Mouse (Mus musculus) forebrain, embryonic 10.5 days (tissue): ENCODE measurements around the gene Tph2. TPM values are rescaled to one million over a fixed set of nuclear protein-coding genes. Genes with fewer than 3 reads are reported as not detected.

Experiments used
- DNase-seq: peaks from one replicate; pipeline ENCODE4 v3.0.0-alpha.2; 2017; ENCODE audit warnings: low spot score; ENCODE audit errors: extremely low spot score
- H3K27ac ChIP-seq: fragments of 300-500 bp; sonication (generic); 2 replicates; pipeline ENCODE4 v1.5.1; 2016; ENCODE audit warnings: mild to moderate bottlenecking
- H3K27me3 ChIP-seq: fragments of 300-500 bp; sonication (generic); 2 replicates; pipeline ENCODE4 v1.6.1; 2016; ENCODE audit warnings: mild to moderate bottlenecking; ENCODE audit not compliant: poor library complexity, severe bottlenecking
- H3K36me3 ChIP-seq: fragments of 300-500 bp; sonication (generic); replicated peaks from 2 replicates; pipeline ENCODE4 v1.6.1; 2016; ENCODE audit warnings: mild to moderate bottlenecking, moderate library complexity
- H3K4me1 ChIP-seq: fragments of 300-500 bp; sonication (generic); 2 replicates; pipeline ENCODE4 v1.6.1; 2016
- H3K4me3 ChIP-seq: fragments of 300-500 bp; sonication (generic); 2 replicates; pipeline ENCODE4 v1.5.1; 2016; ENCODE audit warnings: mild to moderate bottlenecking, moderate library complexity
- H3K9me3 ChIP-seq: fragments of 300-500 bp; sonication (generic); 2 replicates; pipeline ENCODE4 v1.6.1; 2016; ENCODE audit warnings: mild to moderate bottlenecking, moderate library complexity
- WGBS: fragments of 180-500 bp; shearing (Covaris S2); methylation state at CpG from one replicate; pipeline ENCODE4 v1.1.7; 2016; 5-methylcytosine and 5-hydroxymethylcytosine counted together
- polyA plus RNA-seq: library from polyadenylated mRNA; unstranded; fragments of >200 nt; fragmentation: Nextera tagmentation; extraction: Ambion mirVana; gene quantifications from 2 replicates; pipeline ENCODE4 v1.2.1, GENCODE M21; 2016

The Tph2 gene
- polyA plus RNA-seq, 1 experiment from 2014 or later, result not detected

DNA sequence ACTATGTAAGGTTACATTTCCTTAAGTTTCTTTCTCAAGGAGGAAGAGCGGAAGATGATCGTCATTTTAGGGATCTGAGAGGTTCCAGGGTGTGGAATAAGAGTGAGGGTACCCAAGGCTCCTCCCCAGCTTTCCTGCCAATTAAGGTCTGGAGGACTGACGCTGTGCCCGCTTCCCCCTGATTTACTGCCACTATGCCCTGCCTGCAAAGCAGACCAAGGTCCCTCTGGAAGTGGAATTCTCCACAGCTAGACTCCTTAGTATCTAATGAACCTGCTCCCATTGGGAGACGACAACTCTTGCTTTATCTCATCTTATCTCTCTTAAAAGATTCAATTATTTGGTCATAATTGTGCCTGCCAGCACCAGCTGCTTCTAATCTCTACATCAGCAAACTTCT lies 59.8 kb downstream of the Tph2 start:
- H3K4me3 ChIP-seq, result no peak overlapping the region
- no peak for DNase-seq
- peaks cover 17% of the 10 kb centered on the region for H3K4me1 ChIP-seq
- no peaks in the 10 kb centered on the region for H3K36me3 ChIP-seq
- WGBS, result 75% methylated on average over 5 of the region's 5 CpGs
- H3K27ac ChIP-seq, result no peak overlapping the region
- H3K9me3 ChIP-seq, result no peaks in the 10 kb centered on the region
- H3K27me3 ChIP-seq, result no peaks in the 10 kb centered on the region

GRCm38 (mm10) chr10:115107666-115108540 lies 76.9 kb downstream of the Tph2 start:
- DNase-seq, result no peak
- 91% methylated on average over 16 of the region's 16 CpGs for WGBS
- Histone ChIP-seq H3K27me3 (no peaks in the 10 kb centered on the region), H3K9me3 (no peaks in the 10 kb centered on the region), H3K4me1 (no peaks in the 10 kb centered on the region), H3K4me3 (no peak overlapping the region), H3K27ac (no peak overlapping the region), H3K36me3 (no peaks in the 10 kb centered on the region)

GRCm38 (mm10) chr10:115104175-115104574 lies 80.6 kb downstream of the Tph2 start:
- Histone ChIP-seq H3K9me3 (no peaks in the 10 kb centered on the region), H3K4me1 (no peaks in the 10 kb centered on the region), H3K36me3 (no peaks in the 10 kb centered on the region), H3K27me3 (no peaks in the 10 kb centered on the region), H3K4me3 (no peak overlapping the region), H3K27ac (no peak overlapping the region)
- no peak for DNase-seq
- WGBS, result 88% methylated on average over 8 of the region's 8 CpGs

GRCm38 (mm10) chr10:115099890-115100580 lies 84.8 kb downstream of the Tph2 start:
- Histone ChIP-seq H3K4me1 (no peaks in the 10 kb centered on the region), H3K9me3 (no peaks in the 10 kb centered on the region), H3K27me3 (no peaks in the 10 kb centered on the region), H3K4me3 (no peak overlapping the region), H3K36me3 (no peaks in the 10 kb centered on the region), H3K27ac (no peak overlapping the region)
- no peak for DNase-seq
- WGBS, result 88% methylated on average over 9 of the region's 9 CpGs

GRCm38 (mm10) chr10:115097163-115097562 lies 87.7 kb downstream of the Tph2 start:
- Histone ChIP-seq H3K36me3 (no peaks in the 10 kb centered on the region), H3K4me1 (no peaks in the 10 kb centered on the region), H3K27ac (no peak overlapping the region), H3K27me3 (no peaks in the 10 kb centered on the region), H3K4me3 (no peak overlapping the region), H3K9me3 (no peaks in the 10 kb centered on the region)
- DNase-seq, result peak; percentile 28
- WGBS, result 19% methylated on average over 5 of the region's 5 CpGs

DNA sequence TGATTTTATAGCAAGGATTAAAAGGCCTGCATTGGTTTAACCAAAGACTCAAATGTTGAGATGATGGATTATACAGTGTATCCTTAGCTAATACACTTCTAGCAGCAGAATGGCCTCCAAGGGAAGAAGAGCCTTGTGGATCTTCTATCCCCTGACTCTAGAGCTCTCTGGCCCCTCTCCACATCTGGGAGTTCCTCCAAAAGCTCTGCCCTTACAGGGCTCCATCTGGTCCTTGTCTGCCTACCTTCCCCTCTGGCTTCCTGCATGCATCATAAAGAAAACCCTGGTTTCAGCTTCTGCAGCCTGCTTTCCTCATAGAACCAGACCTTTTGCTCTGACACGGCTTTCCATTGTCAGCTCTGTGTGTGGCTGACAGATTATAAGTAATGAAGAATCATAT lies 88.6 kb downstream of the Tph2 start:
- no peak for DNase-seq

GRCm38 (mm10) chr10:115078232-115078631 lies 106.6 kb downstream of the Tph2 start:
- no peak for DNase-seq
- no peaks in the 10 kb centered on the region for H3K4me1 ChIP-seq
- WGBS, result 73% methylated on average over 3 of the region's 3 CpGs
- H3K9me3 ChIP-seq, result no peaks in the 10 kb centered on the region
- no peak overlapping the region for H3K27ac ChIP-seq
- no peak overlapping the region for H3K4me3 ChIP-seq
- no peaks in the 10 kb centered on the region for H3K27me3 ChIP-seq
- H3K36me3 ChIP-seq, result no peaks in the 10 kb centered on the region

More for the DNA sequence above, 88.6 kb downstream of the Tph2 start:
- Histone ChIP-seq H3K27ac (no peak overlapping the region), H3K4me1 (no peaks in the 10 kb centered on the region), H3K9me3 (no peaks in the 10 kb centered on the region), H3K36me3 (no peaks in the 10 kb centered on the region), H3K27me3 (no peaks in the 10 kb centered on the region), H3K4me3 (no peak overlapping the region)
- 84% methylated on average over 1 of the region's 1 CpGs for WGBS

DNA sequence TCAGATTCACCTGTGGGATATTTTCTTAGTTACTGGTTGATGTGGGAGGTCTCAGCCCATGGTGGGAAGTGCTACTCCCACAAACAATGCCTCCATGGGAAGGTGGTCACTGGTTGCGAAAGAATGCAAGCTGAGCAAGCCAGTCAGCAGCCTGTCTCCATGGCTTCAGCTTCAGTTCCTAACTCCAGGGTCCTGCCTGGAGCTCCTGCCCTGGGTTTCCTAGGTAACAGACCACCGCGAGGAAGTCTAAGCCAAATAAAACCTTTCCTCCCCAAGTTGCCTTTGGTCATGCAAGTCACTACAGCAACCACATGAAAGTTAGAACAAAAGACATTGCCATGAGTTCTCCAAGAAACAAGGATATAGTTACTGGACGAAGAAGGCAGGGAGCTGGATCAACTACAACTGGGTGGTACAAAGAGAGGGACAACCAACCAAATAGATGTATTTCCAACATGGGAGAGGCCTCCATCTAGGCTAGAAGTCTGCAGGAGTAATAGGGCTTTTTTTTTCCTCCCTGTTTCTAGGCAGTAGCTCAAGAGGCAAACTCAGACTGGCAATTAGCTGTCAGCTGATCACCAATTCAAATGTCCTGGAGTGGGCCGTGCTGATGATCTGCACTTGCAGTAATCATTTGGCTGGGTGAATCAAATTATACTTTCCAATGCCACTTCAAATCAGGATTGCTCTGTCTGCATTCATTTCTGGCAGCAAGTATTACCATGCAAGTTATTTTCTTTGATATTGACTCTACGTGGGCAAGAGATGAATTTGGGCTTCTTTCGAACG lies 115.5 kb downstream of the Tph2 start:
- Histone ChIP-seq H3K27ac (no peak overlapping the region), H3K9me3 (no peaks in the 10 kb centered on the region), H3K36me3 (no peaks in the 10 kb centered on the region), H3K4me3 (no peak overlapping the region), H3K27me3 (no peaks in the 10 kb centered on the region), H3K4me1 (no peaks in the 10 kb centered on the region)
- 84% methylated on average over 8 of the region's 8 CpGs for WGBS
- no peak for DNase-seq

- H3K4me3 ChIP-seq, result no peak overlapping the region
- DNase-seq, result no peak
- no peaks in the 10 kb centered on the region for H3K9me3 ChIP-seq
- no peaks in the 10 kb centered on the region for H3K27me3 ChIP-seq
- H3K4me1 ChIP-seq, result no peaks in the 10 kb centered on the region
- no peaks in the 10 kb centered on the region for H3K36me3 ChIP-seq
- 92% methylated on average over 7 of the region's 7 CpGs for WGBS
- H3K27ac ChIP-seq, result no peak overlapping the region
Observed at GRCm38 (mm10) chr10:115063936-115064335, 120.9 kb downstream of the Tph2 start.

GRCm38 (mm10) chr10:115061498-115061897 lies 123.3 kb downstream of the Tph2 start:
- no peak for DNase-seq
- Histone ChIP-seq H3K4me3 (no peak overlapping the region), H3K36me3 (no peaks in the 10 kb centered on the region), H3K27me3 (no peaks in the 10 kb centered on the region), H3K4me1 (no peaks in the 10 kb centered on the region), H3K9me3 (no peaks in the 10 kb centered on the region), H3K27ac (no peak overlapping the region)
- WGBS, result 81% methylated on average over 2 of the region's 2 CpGs

- no peaks in the 10 kb centered on the region for H3K9me3 ChIP-seq
- DNase-seq, result no peak
- 86% methylated on average over 7 of the region's 7 CpGs for WGBS
- no peak overlapping the region for H3K4me3 ChIP-seq
- no peaks in the 10 kb centered on the region for H3K4me1 ChIP-seq
- H3K27ac ChIP-seq, result no peak overlapping the region
- H3K27me3 ChIP-seq, result no peaks in the 10 kb centered on the region
- no peaks in the 10 kb centered on the region for H3K36me3 ChIP-seq
Observed at GRCm38 (mm10) chr10:115060759-115061158, 124.1 kb downstream of the Tph2 start.

- Histone ChIP-seq H3K27ac (no peak overlapping the region), H3K27me3 (no peaks in the 10 kb centered on the region), H3K4me3 (no peak overlapping the region), H3K9me3 (no peaks in the 10 kb centered on the region), H3K36me3 (no peaks in the 10 kb centered on the region), H3K4me1 (no peaks in the 10 kb centered on the region)
- no peak for DNase-seq
- 49% methylated on average over 4 of the region's 4 CpGs for WGBS
Observed at GRCm38 (mm10) chr10:115051602-115052001, 133.2 kb downstream of the Tph2 start.
